Mouse (Mus musculus) neutrophil, adult 5-6 weeks (primary cell): Measurements from ENCODE around the gene Gdf10. TPM values are rescaled to one million over a fixed set of nuclear protein-coding genes. Genes with fewer than 3 reads are reported as not detected.

Experiments used
- ATAC-seq: fragments of 151-379, 151-347 bp; 2 replicates; pipeline ENCODE4 v1.8.0; 2017; ENCODE audit warnings: mild to moderate bottlenecking, moderate TSS enrichment; ENCODE audit not compliant: insufficient number of reproducible peaks, poor library complexity, low FRiP score, severe bottlenecking; ENCODE audit errors: extremely low read depth
- total RNA-seq: library from RNA; stranded (forward); fragments of 200-1000 nt; gene quantifications from 2 replicates; pipeline ENCODE4 v1.2.3, GENCODE M21; 2017

Gdf10 gene
- total RNA-seq, result not detected in 2 replicates

DNA sequence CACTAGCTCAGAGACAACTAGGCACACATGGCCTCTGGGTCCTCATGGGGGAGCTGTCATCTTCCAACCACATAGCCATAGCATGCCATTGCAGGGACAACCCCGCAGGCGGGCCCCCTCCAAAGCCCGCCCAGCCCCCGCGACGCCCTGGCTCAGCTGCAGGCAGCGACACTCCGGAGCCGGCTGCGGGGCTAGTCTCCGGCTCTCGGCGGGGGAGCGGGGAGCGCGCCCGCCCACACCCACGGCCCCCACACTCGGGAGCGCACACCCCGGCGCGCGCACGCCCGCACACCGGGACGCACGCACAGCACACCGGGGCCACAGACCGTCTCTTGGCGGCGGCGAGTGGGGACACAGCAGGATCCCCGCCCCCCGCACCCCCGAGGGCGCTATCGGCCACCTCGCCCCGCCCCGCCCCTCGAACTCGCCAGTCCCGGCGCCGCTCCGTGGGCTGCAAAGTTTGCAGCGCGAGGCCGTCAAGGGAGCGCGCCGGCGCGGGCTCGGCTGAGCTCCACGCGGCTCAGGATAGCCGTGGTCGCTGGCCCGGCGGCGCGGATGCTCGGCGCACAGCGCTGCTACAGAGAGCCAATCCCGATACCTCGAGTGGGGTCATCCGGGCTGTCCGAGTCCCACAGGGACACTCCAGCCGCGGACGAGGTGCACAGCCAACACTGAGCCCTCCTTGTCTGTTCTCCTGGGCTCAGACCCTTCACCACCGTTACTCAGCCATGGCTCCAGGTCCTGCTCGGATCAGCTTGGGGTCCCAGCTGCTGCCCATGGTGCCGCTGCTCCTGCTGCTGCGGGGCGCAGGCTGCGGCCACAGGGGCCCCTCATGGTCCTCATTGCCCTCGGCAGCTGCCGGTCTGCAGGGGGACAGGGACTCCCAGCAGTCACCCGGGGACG, at the start of gene Gdf10:
Gene Gdf10 (plus strand): TSS at position 420 of the 903 bp plus-strand sequence.
- ATAC-seq, result no peak

DNA sequence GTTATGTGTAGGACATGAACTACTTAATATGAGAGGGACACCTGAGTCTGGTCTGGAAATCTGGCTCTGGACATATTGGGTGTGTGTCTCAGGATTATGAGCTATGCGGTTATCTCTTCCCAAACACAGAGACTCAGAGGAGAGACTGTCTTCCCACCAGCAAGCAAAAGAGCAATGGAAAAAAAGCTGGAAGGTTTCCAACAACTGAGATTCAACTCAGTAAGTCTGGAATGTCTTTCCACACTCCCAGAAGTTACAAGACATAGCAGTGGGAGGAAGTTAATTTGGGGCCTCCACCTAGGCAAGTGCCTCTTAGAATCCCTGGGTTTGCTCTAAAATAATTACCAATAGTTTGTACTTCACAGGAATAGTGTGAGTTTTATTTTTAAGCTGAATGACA, 44.6 kb upstream of the Gdf10 start:
- no peak for ATAC-seq

DNA sequence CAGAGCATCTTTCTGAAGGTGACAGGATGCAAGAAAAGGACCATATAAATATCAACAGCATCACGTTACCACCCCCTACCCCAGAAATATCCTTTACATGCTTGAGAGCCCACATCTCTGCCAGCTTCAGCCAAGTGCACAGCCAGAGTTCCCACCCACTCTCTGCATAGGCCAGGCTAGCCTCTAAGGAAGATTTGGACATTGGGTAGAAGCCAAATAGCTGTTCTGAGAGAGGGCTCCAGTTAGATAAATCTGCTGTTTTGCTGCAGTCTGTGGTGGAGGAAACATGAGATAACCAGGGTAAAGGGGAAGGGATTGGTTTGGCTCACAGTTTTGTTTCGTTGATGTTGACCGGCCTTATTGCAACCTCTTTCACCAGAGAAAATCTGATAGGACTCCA, 43.2 kb upstream of the Gdf10 start:
- no peak for ATAC-seq

DNA sequence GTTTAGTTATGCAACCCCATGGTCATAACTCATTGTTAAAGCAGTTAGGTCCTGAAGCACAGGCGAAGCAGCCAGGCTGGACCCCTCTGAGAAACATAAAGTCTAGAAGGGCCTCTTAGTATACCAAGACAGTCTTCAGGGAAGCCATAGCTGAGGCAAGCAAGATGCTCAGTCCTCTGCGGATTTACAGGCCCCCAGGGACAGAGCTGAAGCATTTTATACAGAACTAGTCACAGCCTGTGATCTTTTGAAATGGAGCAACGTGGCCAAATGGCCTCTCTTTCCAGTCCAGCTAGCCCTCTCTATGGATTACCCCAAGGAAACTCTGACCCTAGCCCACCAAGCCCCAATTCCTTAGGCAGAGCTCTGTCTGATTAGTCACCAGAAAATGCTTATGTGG, 41.9 kb upstream of the Gdf10 start:
- no peak for ATAC-seq

DNA sequence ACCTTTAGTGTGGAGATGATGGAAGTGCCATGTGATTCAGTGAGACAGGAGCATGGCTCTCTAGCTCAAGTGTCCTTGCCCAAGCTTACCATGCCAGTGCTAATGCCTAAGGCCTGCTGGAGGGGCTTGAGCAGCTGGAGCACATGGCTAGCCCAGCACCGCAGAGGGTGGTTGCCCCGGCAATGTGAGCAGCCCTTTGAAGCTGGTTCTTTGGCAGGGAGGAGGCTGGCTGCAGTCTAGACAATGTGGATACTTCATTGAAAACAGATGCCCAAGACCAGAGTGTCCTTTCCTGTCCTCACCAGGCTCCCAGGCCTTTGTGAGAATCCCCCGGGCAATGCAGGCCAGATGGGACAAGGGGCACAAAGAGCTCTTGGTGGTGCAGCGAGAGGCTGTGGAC, 40.3 kb upstream of the Gdf10 start:
- no peak for ATAC-seq

DNA sequence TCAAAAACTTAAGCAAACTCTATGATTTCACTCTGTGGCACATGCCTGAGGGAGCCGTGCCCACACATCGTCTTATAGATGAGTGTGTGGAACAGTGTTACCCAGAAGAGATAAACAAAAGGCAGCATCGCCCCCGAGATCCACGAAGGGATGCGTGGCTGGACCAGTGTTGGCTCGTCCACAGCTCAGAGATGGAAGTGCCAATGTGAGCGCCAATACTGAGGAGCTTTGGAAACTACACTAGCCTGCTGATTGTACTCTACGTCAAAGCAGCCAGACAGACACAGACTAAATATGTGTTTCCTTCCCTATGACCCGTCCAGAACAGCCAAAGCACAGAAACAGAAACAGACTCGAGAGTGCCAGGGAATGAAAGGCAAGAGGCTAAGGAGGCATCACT, 37.9 kb upstream of the Gdf10 start:
- no peak for ATAC-seq

DNA sequence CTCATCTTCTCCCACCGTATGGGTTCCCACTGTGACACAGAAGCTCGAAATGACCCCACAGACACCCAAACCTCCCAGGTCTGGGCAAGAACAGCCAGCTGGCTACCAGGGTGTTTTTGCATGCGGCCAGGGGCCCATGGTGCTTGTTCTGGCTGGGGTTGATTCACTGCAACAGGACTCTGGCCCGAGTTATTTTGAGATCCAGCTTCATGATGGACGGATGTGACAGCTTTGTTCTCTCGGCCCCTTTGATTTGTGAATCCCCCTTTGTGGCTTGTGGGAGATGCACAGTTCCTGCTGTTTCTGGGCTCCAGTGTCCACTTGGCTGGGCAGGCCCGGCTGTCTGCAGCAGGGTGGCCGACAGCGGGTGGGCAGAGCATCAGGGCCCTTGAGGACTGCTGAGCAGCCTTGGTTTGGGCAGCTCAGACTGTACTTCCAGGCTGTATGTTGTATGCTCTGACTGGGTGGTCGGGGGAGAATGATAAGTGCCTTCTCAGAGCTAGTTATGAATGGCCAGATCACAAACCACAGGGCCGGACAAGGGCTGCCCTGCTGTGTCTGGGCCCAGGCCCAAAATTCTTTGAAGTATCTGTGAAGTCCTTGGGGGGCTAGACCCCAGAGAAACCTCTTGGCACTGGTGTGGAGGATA, 34.9 kb upstream of the Gdf10 start:
- ATAC-seq, result no peak

DNA sequence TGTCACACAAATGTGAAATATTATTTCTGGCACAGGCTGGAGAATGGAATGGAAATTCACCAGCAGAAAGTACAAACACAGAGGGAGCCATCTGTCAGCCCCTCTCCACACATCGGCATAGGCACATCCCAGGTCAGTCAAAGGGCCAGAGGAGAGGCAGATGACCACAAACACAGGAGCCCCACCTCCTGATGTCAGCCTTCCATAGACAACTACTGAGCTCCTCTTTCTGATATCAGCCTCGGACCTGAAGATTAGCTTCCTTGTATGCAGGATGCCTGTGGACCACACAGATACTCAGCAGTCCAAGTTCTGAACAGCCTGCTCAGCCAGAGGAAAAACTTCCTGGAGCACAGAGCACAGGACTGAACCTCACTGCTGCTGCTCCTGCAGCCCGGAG, 33.4 kb upstream of the Gdf10 start:
- ATAC-seq, result no peak

DNA sequence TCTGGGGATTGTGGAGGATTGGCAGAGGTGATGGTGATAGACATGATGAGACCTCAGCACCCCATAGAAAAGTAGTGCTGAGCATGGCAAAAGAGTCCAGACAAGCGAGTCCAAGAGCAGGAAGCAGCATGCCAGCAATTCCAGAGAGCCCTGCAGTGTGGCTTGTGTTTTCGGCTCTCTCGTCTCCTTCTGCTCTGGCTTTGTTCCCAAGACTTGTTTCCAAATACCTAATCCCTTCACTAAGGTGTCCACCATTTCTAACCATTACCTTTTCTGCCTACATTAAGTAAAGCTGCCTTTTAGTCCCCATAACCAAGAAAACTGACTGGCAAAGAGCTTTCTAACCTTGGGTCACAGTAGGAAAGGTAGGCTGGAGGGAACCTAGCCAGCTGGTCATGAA, 31.9 kb upstream of the Gdf10 start:
- ATAC-seq, result no peak

DNA sequence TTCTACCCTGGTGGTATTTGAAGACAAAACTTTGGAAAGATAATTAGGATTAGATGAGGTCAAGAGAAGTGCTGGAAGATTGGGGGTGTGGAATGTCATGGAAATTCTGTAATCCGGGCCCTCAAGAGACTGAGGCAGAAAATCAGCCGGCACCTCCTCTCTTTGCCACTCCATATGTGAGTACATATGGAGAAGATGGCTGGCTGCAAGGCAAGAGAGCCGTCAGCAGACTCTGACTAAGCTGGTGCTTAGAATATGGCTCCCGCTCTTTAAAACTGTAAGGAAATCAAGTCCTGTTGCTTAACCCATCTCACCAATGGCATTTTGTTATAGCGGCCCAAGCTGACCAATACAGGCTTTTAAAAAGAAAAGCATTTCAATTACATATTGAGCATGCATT, 27.6 kb upstream of the Gdf10 start:
- ATAC-seq, result no peak

DNA sequence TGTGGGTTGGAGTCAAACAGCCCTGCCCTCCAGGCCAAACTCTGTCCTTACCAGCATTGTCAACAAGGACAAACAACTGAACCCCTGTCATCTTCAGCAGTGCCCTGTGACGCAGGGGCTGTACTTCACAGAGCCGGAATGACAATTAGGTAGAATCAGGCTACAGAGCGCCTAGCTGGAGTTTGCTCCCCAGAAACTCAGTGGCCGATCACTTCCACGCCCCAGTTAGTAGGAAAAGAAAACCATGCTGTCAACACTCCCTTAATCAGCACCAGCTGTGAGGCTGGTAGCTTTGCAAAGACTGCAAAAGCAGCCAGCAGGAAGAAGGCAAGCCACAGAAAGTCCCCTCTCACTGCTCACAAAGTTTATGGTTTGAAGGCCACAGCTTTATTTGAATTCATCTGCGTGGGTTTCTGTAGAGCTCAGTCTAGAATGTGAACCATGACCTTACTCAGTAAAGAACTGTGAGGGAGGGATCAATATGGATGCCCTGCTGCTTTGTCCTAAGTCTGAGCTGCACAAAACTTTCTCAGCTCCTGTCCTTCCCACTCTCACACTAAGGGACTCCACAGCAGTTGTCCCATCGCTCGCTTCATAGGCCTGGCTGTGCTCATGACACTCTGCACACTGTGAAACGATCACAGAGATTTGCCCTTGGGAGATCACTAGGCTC, 26.6 kb upstream of the Gdf10 start:
- no peak for ATAC-seq

DNA sequence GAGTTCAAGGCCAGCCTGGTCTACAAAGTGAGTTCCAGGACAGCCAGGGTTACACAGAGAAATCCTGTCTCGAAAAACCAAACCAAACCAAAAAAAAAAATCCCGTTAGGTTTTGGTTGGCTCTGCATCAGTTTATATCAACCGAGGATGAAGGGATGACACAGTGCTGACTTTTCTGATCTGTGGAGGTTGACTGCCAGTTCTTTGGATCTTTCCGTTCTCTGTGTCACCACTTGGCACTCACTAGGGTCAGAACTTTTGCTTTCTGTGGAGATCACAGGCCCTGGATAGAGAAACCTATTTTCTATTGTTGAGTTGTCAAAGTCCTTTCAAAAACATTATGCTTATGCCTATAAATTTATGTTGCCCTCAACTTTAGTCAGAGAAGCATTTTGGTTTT, 20.6 kb upstream of the Gdf10 start:
- no peak for ATAC-seq

DNA sequence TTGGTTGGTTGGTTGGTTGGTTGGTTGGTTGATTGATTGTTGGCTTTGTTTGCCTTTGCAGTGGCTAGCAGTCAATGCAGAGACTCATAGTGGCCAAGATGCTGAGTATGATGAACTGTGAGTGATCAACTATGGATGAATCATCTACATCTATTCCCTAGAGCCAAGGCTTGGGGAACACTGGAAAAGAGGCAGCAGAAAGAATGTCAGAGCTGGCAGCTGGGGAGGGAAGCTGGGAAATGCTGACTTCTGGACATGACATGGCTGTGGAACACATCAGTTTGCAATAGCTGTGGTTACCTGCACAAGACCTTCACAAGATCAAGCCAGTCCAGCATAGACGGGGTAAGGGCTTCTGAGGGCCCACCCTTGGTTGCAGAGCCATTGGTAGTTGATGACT, 20.2 kb upstream of the Gdf10 start:
- no peak for ATAC-seq

DNA sequence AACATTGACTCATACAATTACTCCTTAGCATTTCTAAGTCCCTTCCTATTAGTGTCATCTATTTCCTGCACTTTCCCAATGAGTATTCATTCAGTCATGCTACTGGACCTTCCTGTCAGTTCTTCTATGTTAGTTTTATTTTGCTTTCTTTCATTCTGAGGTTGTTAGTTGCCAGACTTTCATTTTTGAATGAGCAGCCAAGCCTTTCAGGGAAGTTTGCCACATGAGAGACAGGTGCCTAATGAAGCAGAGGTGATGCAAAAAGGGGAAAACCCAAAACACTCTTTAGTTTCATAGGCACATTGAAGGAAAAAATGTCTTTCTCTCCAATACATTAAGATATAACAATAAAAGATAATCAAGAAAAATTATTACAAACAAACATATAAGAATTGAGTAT, 18.5 kb upstream of the Gdf10 start:
- no peak for ATAC-seq

DNA sequence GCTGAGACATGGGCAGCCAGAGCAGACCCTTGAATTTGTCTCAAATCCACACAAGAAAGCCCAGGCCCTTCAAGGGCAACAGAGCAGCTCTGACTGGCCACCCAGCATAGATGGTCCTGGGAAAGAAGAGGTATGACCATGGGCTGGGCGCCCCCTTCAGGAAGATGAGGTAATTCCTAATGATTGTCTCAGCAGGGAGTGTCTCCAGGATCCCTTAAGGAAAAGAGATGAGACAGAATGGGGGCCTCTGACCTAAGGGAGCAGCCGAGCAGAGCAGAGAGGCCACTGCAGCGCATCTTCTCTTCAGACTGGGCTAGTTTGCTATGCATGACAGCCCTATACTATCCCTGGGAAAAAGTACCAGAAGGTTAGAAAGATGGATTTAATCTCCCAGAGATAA, 9.7 kb upstream of the Gdf10 start:
- no peak for ATAC-seq

DNA sequence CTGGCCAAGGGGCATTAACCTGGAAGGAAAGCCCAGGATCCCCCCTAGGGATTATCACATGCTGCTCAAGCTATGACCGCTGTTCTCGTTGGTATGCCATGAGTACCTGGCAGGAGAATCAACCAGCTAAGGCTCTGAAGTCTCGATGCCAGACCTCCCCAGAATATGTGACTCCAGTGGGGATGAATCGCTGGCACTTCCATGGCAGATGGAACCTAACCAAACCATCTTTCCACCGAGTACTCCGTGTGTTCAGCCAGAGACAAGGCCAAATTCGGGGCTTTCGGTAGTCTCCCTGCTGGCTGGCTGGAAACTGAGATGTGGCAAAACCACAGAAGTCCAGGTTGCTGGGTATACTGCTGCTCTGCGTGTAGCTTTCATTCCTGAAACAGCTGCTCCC, 9.2 kb upstream of the Gdf10 start:
- no peak for ATAC-seq

DNA sequence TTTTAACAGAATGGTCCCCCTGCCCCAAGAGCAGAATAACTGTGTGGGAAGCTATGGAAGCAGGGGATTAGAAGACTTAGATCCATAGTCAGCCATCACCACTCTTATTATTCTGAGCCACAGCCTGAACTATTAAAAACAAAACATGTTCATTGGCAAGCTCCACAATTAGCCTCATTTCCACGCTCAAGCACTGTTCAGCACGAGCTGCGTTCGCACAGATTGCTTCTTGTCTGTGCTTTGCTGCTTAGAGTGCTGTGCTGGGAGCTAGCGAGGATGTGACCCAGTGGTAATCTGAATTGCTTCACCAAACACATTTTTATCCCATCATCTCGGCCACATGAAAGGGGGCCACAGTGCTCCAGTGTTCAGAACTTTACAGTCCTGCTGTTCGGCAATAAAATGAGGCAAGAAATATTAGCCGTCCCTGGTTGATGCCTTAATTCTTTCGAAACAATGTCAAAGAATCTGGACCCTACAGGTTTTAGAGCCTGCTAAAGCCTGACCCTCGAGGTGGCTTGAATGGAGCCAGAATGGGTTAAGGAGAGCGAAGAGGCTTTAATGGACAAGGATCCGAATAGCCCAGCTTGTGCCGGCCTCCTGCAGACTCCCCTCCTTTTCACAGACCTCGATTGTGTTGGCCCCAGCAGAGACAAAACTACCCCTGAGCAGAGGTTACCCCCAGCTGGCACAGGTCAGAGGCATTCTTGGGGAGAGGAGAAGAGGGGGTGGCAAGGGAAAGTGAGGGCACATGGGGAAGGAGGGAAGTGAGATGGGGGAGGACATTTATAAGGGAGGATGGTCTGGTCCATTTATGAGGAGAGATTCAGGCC, 2.4 kb upstream of the Gdf10 start:
- ATAC-seq, result no peak

DNA sequence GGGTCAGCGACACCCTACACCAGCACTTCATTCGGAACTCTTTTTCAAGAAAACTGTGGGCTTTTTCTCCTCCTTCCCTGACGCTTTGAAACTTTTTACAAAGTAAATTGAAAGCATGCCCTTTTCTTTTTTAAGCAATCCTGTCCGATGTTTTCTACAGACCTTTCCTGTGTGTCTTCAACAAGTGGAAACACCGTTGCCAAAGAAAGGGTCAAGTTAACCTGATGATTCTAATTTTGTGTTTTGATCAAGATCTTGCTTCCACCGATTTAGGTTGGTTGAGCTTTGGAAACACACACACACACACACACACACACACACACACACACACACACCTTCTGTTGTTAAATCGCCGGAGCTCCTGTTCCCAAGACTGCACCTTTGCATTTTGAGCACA, 618 bp upstream of the Gdf10 start:
- no peak for ATAC-seq

DNA sequence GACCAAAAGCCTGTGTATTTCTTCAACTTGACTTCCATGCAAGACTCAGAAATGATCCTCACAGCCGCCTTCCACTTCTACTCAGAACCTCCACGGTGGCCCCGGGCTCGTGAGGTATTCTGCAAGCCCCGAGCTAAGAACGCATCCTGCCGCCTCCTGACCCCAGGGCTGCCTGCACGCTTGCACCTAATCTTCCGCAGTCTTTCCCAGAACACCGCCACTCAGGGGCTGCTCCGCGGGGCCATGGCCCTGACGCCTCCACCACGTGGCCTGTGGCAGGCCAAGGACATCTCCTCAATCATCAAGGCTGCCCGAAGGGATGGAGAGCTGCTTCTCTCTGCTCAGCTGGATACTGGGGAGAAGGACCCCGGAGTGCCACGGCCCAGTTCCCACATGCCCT, 8.5 kb downstream of the Gdf10 start:
- ATAC-seq, result no peak
